Mouse (Mus musculus): ENCODE measurements around the gene Gm4869. TPM values are rescaled to one million over a fixed set of nuclear protein-coding genes. Genes with fewer than 3 reads are reported as not detected.
"Not testable (repeated sequence)": the region's sequence is repeated elsewhere in the genome, so short reads cannot be mapped to it uniquely, and the experiment has no call there.

The Gm4869 gene
- total RNA-seq, 2 experiments from 2014 or later: not detected

- DNase-seq (ENCODE audit: low spot score in 2 of 2): not testable (repeated sequence)
Measured at GRCm38 (mm10) chr5:140463151-140463550, 17.7 kb downstream of the Gm4869 start.

- DNase-seq (ENCODE audit: low spot score in 2 of 2): no peak
Measured at GRCm38 (mm10) chr5:140464943-140465342, 19.5 kb downstream of the Gm4869 start.

GRCm38 (mm10) chr5:140472336-140472735, 26.9 kb downstream of the Gm4869 start:
- no peak for DNase-seq (ENCODE audit: low spot score in 2 of 2)

- DNase-seq (ENCODE audit: low spot score in 2 of 2): no peak
Measured at GRCm38 (mm10) chr5:140481458-140481857, 36.0 kb downstream of the Gm4869 start.

- DNase-seq (ENCODE audit: low spot score in 2 of 2): no peak
Measured at GRCm38 (mm10) chr5:140491142-140491541, 45.7 kb downstream of the Gm4869 start.

GRCm38 (mm10) chr5:140492684-140493233, 47.3 kb downstream of the Gm4869 start:
- no peak for DNase-seq (ENCODE audit: low spot score in 2 of 2)

- no peak for DNase-seq (ENCODE audit: low spot score in 2 of 2)
Measured at GRCm38 (mm10) chr5:140498176-140498575, 52.7 kb downstream of the Gm4869 start.

- no peak for DNase-seq (ENCODE audit: low spot score in 2 of 2)
Measured at GRCm38 (mm10) chr5:140500736-140501135, 55.3 kb downstream of the Gm4869 start.

GRCm38 (mm10) chr5:140501982-140502836, 56.8 kb downstream of the Gm4869 start:
- no peak for DNase-seq (ENCODE audit: low spot score in 2 of 2)

- DNase-seq (ENCODE audit: low spot score in 2 of 2): not testable (repeated sequence)
Measured at GRCm38 (mm10) chr5:140502925-140503324, 57.5 kb downstream of the Gm4869 start.

- DNase-seq (ENCODE audit: low spot score in 2 of 2): peak; percentile 99
Measured at GRCm38 (mm10) chr5:140505208-140505780, 59.8 kb downstream of the Gm4869 start, which contains the start of gene Chst12. TSS of gene Chst12 (plus strand) at chr5:140505550.

- no peak for DNase-seq (ENCODE audit: low spot score in 2 of 2)
Measured at GRCm38 (mm10) chr5:140506096-140506794, 60.8 kb downstream of the Gm4869 start.

- no peak for DNase-seq (ENCODE audit: low spot score in 2 of 2)
Measured at GRCm38 (mm10) chr5:140507466-140508208, 62.2 kb downstream of the Gm4869 start.

- DNase-seq (ENCODE audit: low spot score in 2 of 2): no peak
Measured at GRCm38 (mm10) chr5:140508686-140509085, 63.2 kb downstream of the Gm4869 start.

- no peak for DNase-seq (ENCODE audit: low spot score in 2 of 2)
Measured at GRCm38 (mm10) chr5:140509204-140509603, 63.8 kb downstream of the Gm4869 start.

- no peak for DNase-seq (ENCODE audit: low spot score in 2 of 2)
Measured at GRCm38 (mm10) chr5:140510012-140511000, 64.9 kb downstream of the Gm4869 start.

- no peak for DNase-seq (ENCODE audit: low spot score in 2 of 2)
Measured at GRCm38 (mm10) chr5:140513921-140514320, 68.5 kb downstream of the Gm4869 start.

- no peak for DNase-seq (ENCODE audit: low spot score in 2 of 2)
Measured at GRCm38 (mm10) chr5:140514799-140515486, 69.5 kb downstream of the Gm4869 start.

Measured in layer of hippocampus, postnatal 14 days (tissue).